Mouse (Mus musculus): Measurements from ENCODE around the gene Ank2. TPM values are rescaled to one million over a fixed set of nuclear protein-coding genes. Genes with fewer than 3 reads are reported as not detected.

The Ank2 gene
- polyA plus RNA-seq, 1 experiment, result 423 TPM

- H3K27ac ChIP-seq (ENCODE audit: insufficient read depth, low read depth, low read length), result no peak overlapping the region
- 0 out of 2 replicates have a peak, but pooled peaks cover 2% of the 10 kb centered on the region for H3K4me1 ChIP-seq (ENCODE audit: control insufficient read depth, insufficient read depth, low read length)
- TF ChIP-seq POLR2A (IDR thresholded peaks at IDR 0.05; ENCODE audit: insufficient read depth, low read depth, low read length) (no peak), CTCF (IDR thresholded peaks at IDR 0.05; ENCODE audit: insufficient read depth, low read depth, low read length) (no peak)
- no peak overlapping the region for H3K4me3 ChIP-seq (ENCODE audit: insufficient read depth, low read depth, low read length)
- WGBS, result 53% methylated on average over 5 of the region's 5 CpGs
Observed at GRCm38 (mm10) chr3:127213534-127213933, 285.6 kb downstream of the Ank2 start.

GRCm38 (mm10) chr3:127211119-127211518 is 288.0 kb downstream of the Ank2 start:
- H3K4me1 ChIP-seq (ENCODE audit: control insufficient read depth, insufficient read depth, low read length), result 0 out of 2 replicates have a peak, but pooled peaks cover 2% of the 10 kb centered on the region
- WGBS, result 86% methylated on average over 3 of the region's 3 CpGs
- H3K4me3 ChIP-seq (ENCODE audit: insufficient read depth, low read depth, low read length), result no peak overlapping the region
- TF ChIP-seq POLR2A (IDR thresholded peaks at IDR 0.05; ENCODE audit: insufficient read depth, low read depth, low read length) (no peak), CTCF (IDR thresholded peaks at IDR 0.05; ENCODE audit: insufficient read depth, low read depth, low read length) (no peak)
- H3K27ac ChIP-seq (ENCODE audit: insufficient read depth, low read depth, low read length), result no peak overlapping the region

- Histone ChIP-seq H3K4me1 (ENCODE audit: control insufficient read depth, insufficient read depth, low read length) (0 out of 2 replicates have a peak, but pooled peaks cover 2% of the 10 kb centered on the region), H3K27ac (ENCODE audit: insufficient read depth, low read depth, low read length) (no peak overlapping the region), H3K4me3 (ENCODE audit: insufficient read depth, low read depth, low read length) (no peak overlapping the region)
- TF ChIP-seq CTCF (IDR thresholded peaks at IDR 0.05; ENCODE audit: insufficient read depth, low read depth, low read length), result no peak
- no peak for TF ChIP-seq POLR2A (IDR thresholded peaks at IDR 0.05; ENCODE audit: insufficient read depth, low read depth, low read length)
- 60% methylated on average over 4 of the region's 4 CpGs for WGBS
Observed at GRCm38 (mm10) chr3:127210552-127210951, 288.6 kb downstream of the Ank2 start.

- TF ChIP-seq CTCF (IDR thresholded peaks at IDR 0.05; ENCODE audit: insufficient read depth, low read depth, low read length) (no peak), POLR2A (IDR thresholded peaks at IDR 0.05; ENCODE audit: insufficient read depth, low read depth, low read length) (no peak)
- 0 out of 2 replicates have a peak, but pooled peaks cover 2% of the 10 kb centered on the region for H3K4me1 ChIP-seq (ENCODE audit: control insufficient read depth, insufficient read depth, low read length)
- no peak overlapping the region for H3K4me3 ChIP-seq (ENCODE audit: insufficient read depth, low read depth, low read length)
- WGBS, result 91% methylated on average over 5 of the region's 5 CpGs
- no peak overlapping the region for H3K27ac ChIP-seq (ENCODE audit: insufficient read depth, low read depth, low read length)
Observed at GRCm38 (mm10) chr3:127208871-127209270, 290.3 kb downstream of the Ank2 start.

- H3K4me1 ChIP-seq (ENCODE audit: control insufficient read depth, insufficient read depth, low read length), result 0 out of 2 replicates have a peak, but pooled peaks cover 2% of the 10 kb centered on the region
- TF ChIP-seq CTCF (IDR thresholded peaks at IDR 0.05; ENCODE audit: insufficient read depth, low read depth, low read length) (no peak), POLR2A (IDR thresholded peaks at IDR 0.05; ENCODE audit: insufficient read depth, low read depth, low read length) (no peak)
- 59% methylated on average over 5 of the region's 5 CpGs for WGBS
- no peak overlapping the region for H3K4me3 ChIP-seq (ENCODE audit: insufficient read depth, low read depth, low read length)
- no peak overlapping the region for H3K27ac ChIP-seq (ENCODE audit: insufficient read depth, low read depth, low read length)
Observed at GRCm38 (mm10) chr3:127205883-127206434, 293.2 kb downstream of the Ank2 start.

- no peak overlapping the region for H3K27ac ChIP-seq (ENCODE audit: insufficient read depth, low read depth, low read length)
Observed at GRCm38 (mm10) chr3:127202484-127203115, 296.6 kb downstream of the Ank2 start.

GRCm38 (mm10) chr3:127200789-127201188 is 298.4 kb downstream of the Ank2 start:
- Histone ChIP-seq H3K4me3 (ENCODE audit: insufficient read depth, low read depth, low read length) (no peak overlapping the region), H3K27ac (ENCODE audit: insufficient read depth, low read depth, low read length) (no peak overlapping the region), H3K4me1 (ENCODE audit: control insufficient read depth, insufficient read depth, low read length) (no peaks in the 10 kb centered on the region)
- TF ChIP-seq CTCF (IDR thresholded peaks at IDR 0.05; ENCODE audit: insufficient read depth, low read depth, low read length) (no peak), POLR2A (IDR thresholded peaks at IDR 0.05; ENCODE audit: insufficient read depth, low read depth, low read length) (no peak)
- 94% methylated on average over 3 of the region's 3 CpGs for WGBS

More at GRCm38 (mm10) chr3:127202484-127203115, 296.6 kb downstream of the Ank2 start:
- H3K4me1 ChIP-seq (ENCODE audit: control insufficient read depth, insufficient read depth, low read length), result no peaks in the 10 kb centered on the region
- WGBS, result 57% methylated on average over 11 of the region's 11 CpGs
- no peak overlapping the region for H3K4me3 ChIP-seq (ENCODE audit: insufficient read depth, low read depth, low read length)
- no peak for TF ChIP-seq POLR2A (IDR thresholded peaks at IDR 0.05; ENCODE audit: insufficient read depth, low read depth, low read length)
- no peak for TF ChIP-seq CTCF (IDR thresholded peaks at IDR 0.05; ENCODE audit: insufficient read depth, low read depth, low read length)

- TF ChIP-seq CTCF (IDR thresholded peaks at IDR 0.05; ENCODE audit: insufficient read depth, low read depth, low read length) (no peak), POLR2A (IDR thresholded peaks at IDR 0.05; ENCODE audit: insufficient read depth, low read depth, low read length) (no peak)
- H3K27ac ChIP-seq (ENCODE audit: insufficient read depth, low read depth, low read length), result no peak overlapping the region
- no peak overlapping the region for H3K4me3 ChIP-seq (ENCODE audit: insufficient read depth, low read depth, low read length)
- H3K4me1 ChIP-seq (ENCODE audit: control insufficient read depth, insufficient read depth, low read length), result peaks cover 3% of the 10 kb centered on the region; the same call in 1 of the 2 replicates
- WGBS, result 92% methylated on average over 9 of the region's 9 CpGs
Observed at GRCm38 (mm10) chr3:127199112-127199665, 300.0 kb downstream of the Ank2 start.

GRCm38 (mm10) chr3:127198656-127199055 is 300.5 kb downstream of the Ank2 start:
- 93% methylated on average over 7 of the region's 7 CpGs for WGBS

More at GRCm38 (mm10) chr3:127198656-127199055, 300.5 kb downstream of the Ank2 start:
- H3K27ac ChIP-seq (ENCODE audit: insufficient read depth, low read depth, low read length), result no peak overlapping the region
- H3K4me1 ChIP-seq (ENCODE audit: control insufficient read depth, insufficient read depth, low read length), result peaks cover 3% of the 10 kb centered on the region; the same call in 1 of the 2 replicates
- no peak overlapping the region for H3K4me3 ChIP-seq (ENCODE audit: insufficient read depth, low read depth, low read length)
- TF ChIP-seq CTCF (IDR thresholded peaks at IDR 0.05; ENCODE audit: insufficient read depth, low read depth, low read length) (no peak), POLR2A (IDR thresholded peaks at IDR 0.05; ENCODE audit: insufficient read depth, low read depth, low read length) (no peak)
